Mouse (Mus musculus): Measurements from ENCODE around the gene Csf3r.
"Not testable (repeated sequence)": the region's sequence is repeated elsewhere in the genome, so short reads cannot be mapped to it uniquely, and the experiment has no call there.

The Csf3r gene

GRCm38 (mm10) chr4:126024303-126024900, at the start of gene Csf3r:
Csf3r (plus strand) TSS chr4:126024550.
- DNase-seq (ENCODE audit: low spot score in 2 of 2), result no peak

GRCm38 (mm10) chr4:125977768-125978167, 46.6 kb upstream of the Csf3r start:
- DNase-seq (ENCODE audit: low spot score in 2 of 2), result no peak

DNA sequence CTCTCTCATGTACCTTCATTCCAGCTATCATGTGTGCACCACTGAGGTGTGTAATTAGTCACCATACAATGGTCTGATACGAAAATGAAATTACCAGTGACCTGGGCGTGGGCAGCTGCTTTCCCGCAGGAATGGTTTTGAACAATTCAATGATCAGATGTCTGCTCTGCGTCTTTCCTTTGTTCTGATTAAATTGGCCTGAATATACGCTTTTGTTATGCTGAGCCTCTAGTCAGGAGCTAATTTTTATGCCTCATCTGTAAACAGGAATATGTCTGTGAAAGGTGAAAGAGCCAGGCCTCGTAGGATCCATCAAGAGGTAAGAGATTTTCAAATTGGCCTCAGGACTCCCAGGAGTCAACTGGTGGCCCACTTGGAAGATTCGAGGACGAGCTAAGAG, 41.1 kb upstream of the Csf3r start:
- no peak for DNase-seq (ENCODE audit: low spot score in 2 of 2)

DNA sequence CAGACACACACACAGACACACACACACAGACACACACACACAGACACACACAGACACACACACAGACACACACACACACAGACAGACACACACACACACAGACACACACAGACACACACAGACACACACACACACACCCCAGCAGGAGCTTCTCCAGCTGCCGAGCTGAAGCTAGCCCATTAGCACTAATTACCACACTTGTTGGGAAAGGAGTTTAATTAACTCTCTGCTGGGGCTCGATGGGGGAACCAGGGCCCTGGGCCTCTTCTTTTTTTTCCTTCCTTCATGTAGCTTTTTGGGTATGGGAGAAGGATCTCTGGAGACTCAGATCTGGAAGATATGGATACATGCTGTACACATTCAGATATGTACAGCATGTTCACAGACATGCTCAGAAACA, 38.6 kb upstream of the Csf3r start:
- not testable (repeated sequence) for DNase-seq (ENCODE audit: low spot score in 2 of 2)

DNA sequence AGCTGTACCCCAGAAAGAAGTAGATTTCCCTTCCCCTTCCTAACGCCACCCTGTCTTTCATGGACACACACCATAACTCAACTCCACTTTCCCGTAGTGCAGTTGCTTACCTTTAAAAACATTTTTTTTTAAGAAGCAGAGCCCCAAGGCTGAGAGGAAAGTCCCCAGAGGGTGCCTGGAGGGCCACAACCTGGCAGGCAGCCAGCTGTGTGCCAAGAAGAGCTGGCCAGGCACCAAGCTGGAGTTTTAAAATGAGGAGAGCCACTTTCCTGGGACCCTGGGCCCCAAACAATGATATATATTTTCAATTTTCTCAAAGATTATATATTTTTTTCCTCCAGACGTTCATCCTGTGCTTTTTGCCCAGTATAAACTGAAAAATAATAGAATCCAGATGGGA, 37.3 kb upstream of the Csf3r start:
- DNase-seq (ENCODE audit: low spot score in 2 of 2), result no peak

- DNase-seq (ENCODE audit: low spot score in 2 of 2), result no peak
These were observed 35.3 kb upstream of the Csf3r start for GRCm38 (mm10) chr4:125989061-125989460.

DNA sequence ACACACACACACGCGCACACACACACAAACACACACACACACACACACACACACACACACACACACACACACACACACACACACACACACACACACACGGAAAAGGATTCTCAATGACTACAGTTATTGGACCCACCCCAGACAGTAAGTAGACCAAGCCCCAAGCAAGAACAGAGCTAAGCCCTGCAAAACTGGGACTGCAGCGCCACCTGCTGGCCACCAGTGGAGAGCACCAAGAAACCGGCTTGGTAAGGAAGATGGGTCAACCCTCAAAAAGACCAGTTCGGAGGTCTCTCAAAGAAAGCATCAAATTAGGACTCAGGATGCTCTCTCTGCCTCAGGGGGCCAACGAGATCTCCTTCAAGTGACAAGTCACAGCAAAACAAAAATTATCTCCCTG, 34.2 kb upstream of the Csf3r start:
- DNase-seq (ENCODE audit: low spot score in 2 of 2), result peak; percentile 9 to 56

- DNase-seq (ENCODE audit: low spot score in 2 of 2), result no peak
These were observed 32.1 kb upstream of the Csf3r start for GRCm38 (mm10) chr4:125992206-125992605.

- DNase-seq (ENCODE audit: low spot score in 2 of 2), result no peak
These were observed 31.4 kb upstream of the Csf3r start for GRCm38 (mm10) chr4:125992906-125993305.

DNA sequence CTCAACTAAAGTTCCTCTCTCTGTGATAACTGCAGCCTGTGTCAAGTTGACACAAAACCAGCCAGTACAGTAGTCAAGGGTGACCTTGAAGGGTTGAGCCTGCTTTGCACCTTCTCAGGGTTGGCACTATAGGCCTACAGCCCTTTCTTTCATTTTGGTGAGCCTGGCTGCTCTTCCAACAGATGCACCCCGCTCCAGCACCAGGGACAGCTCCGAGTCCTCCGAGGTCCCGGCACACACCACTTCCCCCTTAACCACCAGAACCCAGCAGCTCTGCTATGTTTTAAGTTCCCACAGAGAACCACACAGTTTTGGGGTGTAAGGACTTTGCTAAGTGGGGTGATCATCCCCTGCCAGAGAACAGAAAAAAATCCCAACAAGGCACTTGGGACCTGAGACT, 27.8 kb upstream of the Csf3r start:
- no peak for DNase-seq (ENCODE audit: low spot score in 2 of 2)

DNA sequence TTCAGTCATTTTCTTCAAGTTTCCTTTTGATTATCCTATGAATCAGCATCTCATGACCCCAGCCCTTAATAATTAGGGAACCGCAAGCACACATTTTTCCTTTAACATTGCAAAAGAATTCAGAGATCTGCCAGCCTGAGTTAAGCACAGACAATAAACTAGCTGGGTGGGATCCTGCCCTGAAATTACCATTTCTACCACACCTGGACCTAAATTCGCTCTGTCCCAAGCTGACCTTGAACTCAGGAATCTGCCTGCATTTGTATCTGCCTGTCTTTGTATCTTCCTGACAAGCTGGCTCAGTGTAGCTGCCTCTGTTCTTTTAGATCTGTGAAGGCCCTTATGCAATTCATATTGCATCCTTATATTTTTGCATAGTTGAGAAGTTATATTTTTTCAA, 26.5 kb upstream of the Csf3r start:
- no peak for DNase-seq (ENCODE audit: low spot score in 2 of 2)

- DNase-seq (ENCODE audit: low spot score in 2 of 2), result no peak
These were observed 22.8 kb upstream of the Csf3r start for GRCm38 (mm10) chr4:126001311-126002199.

DNA sequence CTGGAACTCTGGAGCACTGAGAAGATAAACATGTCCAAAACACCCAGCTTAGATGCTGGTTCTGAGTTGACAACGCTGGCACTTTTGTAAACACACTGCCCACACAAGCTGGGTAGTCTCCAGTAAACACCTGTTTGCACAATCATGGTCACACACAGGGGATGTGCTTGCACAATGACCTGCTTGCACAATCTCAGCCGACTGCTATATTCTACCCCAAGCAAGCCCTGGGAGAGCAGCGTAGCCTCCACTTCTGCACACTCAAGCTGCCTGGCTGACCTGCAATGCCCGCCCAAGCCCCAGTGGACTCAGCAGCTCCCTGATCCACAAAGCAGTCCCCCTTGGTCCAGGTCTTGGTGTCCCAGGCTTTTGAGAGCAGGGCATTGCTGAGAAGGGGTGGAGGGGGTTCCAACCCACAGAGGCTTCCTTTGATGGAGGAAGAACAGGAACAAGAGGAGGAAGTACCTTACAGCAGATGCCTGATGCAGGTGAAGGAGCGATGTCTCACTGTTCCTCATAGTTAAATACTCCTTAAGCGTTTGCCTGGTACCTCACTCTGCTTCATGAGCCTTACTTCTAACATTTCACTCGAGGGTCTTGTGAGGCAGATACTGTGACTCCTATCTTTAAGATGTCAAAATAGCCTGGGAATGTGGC, 6.5 kb upstream of the Csf3r start:
- no peak for DNase-seq (ENCODE audit: low spot score in 2 of 2)

- peak in 1 of 2 experiments; percentile 52 for DNase-seq (ENCODE audit: low spot score in 2 of 2)
These were observed 5.3 kb upstream of the Csf3r start for GRCm38 (mm10) chr4:126018966-126019538.

GRCm38 (mm10) chr4:126025801-126026200, 1.5 kb downstream of the Csf3r start:
- DNase-seq (ENCODE audit: low spot score in 2 of 2), result no peak

GRCm38 (mm10) chr4:126027980-126028379, 3.6 kb downstream of the Csf3r start:
- DNase-seq (ENCODE audit: low spot score in 2 of 2), result no peak

DNA sequence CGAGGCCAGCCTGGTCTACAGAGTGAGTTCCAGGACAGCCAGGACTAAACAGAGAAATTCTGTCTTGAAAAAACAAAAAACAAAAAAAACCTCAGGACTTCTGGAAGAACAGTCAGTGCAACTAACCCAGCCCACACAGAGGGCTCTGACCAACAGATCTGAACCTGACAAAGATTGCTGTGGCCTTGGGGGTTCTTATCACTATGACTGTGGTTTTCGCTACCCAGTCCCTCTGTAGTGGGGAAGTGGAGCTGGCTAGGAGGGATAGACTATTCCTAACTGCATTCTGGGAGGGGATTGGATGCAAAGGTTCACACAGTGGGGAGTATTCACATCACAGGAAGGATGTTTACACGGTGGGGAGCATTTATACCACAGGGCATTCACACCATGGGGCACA, 4.7 kb downstream of the Csf3r start:
- no peak for DNase-seq (ENCODE audit: low spot score in 2 of 2)

DNA sequence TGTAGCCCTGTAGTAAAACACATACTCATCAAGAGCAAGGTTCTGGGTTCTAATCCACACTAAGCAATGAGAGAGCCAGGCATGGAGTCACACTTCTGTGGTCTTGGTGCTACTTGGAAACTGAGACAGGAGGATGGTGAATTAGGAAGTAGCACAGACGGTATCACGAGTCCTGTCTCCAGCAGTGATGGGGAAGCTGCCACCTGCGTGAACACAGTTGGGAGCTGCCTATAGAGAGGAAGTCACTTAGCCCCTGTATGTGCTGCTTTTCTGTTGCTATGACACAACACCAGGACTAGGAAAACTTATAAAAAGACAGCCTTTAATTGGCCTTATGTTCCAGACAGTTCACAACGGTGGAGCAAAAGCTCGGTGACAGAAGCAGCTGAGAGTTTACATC, 6.4 kb downstream of the Csf3r start:
- no peak for DNase-seq (ENCODE audit: low spot score in 2 of 2)

- no peak for DNase-seq (ENCODE audit: low spot score in 2 of 2)
These were observed 11.1 kb downstream of the Csf3r start for GRCm38 (mm10) chr4:126035413-126035812.

DNA sequence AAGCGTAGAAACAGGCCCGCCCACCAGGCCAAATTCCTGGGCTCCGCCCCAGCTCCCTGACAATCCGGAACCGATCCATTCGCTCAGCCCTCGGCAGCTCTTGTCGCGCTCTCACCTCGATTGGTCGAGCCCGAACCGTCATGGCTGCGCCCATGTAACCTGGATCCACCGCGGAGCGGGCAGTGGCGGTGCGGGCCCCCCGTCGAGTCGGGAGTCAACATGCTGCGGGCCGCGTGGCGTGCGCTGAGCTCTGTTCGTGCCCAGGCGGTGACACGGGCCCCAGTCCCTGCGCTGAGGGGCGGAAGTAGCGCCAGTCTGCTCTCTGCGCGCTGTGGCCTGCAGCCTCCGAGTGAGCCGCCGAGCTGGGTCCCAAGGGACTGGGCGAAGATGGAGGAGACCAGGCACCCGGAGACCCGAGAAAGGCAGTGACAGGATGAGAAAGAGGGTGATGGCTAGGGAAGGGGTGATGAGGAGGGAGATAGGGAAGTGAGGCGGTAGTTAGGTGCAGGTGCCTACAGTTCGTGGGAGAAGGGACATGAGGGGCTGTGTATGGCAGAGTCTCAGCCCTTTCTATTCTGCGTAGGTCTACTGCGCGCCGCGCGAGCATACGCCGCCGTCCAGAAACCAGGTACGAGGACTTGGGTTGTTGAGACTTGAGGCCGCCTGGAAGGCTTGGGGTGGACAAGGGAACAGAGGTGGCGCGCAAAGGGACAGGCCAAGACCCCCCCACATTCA, 22.7 kb downstream of the Csf3r start, which contains the start of gene Mrps15:
Gene Mrps15 (plus strand): TSS at position 75 of the 735 bp plus-strand sequence.
- DNase-seq (ENCODE audit: low spot score in 2 of 2), result peak; percentile 61 to 76

DNA sequence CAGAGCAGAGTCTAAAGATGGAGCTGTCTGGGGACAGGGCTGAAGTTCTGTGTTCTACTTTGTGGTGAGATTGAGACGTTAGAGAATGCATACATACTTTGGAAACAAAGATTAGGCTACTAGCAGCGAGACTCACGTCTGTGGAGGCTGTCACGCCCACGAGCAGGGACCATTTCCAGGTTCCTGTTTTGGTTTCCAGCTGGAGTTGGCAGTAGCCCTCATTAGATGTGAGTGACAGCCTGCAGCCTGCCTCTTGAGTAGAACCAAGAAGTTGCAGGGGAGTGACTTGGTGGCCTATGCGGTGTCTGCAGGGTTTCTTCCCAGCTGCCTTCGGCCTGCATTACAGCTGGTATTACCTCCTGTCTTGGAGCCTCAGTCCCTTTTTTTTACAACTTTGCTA, 27.3 kb downstream of the Csf3r start:
- no peak for DNase-seq (ENCODE audit: low spot score in 2 of 2)

Data from natural killer cell, adult 2 months (primary cell).